Mouse (Mus musculus) cerebellum, postnatal 14 days (tissue): ENCODE data around the gene Gm3625.
A peak's percentile ranks its signal among the peaks of the same experiment; 100 is the strongest.
"Not testable (repeated sequence)": the region's sequence is repeated elsewhere in the genome, so short reads cannot be mapped to it uniquely, and the experiment has no call there.

Source experiments
- DNase-seq, 2 experiments: peaks; one replicate each; pipeline ENCODE4 v3.0.0; 2021; ENCODE audit warnings: mixed read lengths in 2 of 2

The Gm3625 gene

GRCm38 (mm10) chr12:4555451-4555850, 37.3 kb downstream of the Gm3625 start:
- no peak for DNase-seq

- DNase-seq: not testable (repeated sequence)
These were observed 39.0 kb downstream of the Gm3625 start for GRCm38 (mm10) chr12:4553704-4554103.

- DNase-seq: peak; percentile 86 to 87
These were observed 44.4 kb downstream of the Gm3625 start for GRCm38 (mm10) chr12:4548053-4549013.

- peak in 1 of 2 experiments; percentile 7 for DNase-seq
These were observed 45.2 kb downstream of the Gm3625 start for GRCm38 (mm10) chr12:4547557-4547956.

GRCm38 (mm10) chr12:4546491-4546890, 46.2 kb downstream of the Gm3625 start:
- DNase-seq: peak in 1 of 2 experiments; percentile 13

- no peak for DNase-seq
These were observed 47.3 kb downstream of the Gm3625 start for GRCm38 (mm10) chr12:4545425-4545824.

- no peak for DNase-seq
These were observed 48.3 kb downstream of the Gm3625 start for GRCm38 (mm10) chr12:4544400-4544919.
